Mouse (Mus musculus): ENCODE measurements at regions not wholly inside any gene's neighbourhood (a gene's known extent, or its start where the extent isn't known, plus 50 kb on each side); places are given as distances from the start of the nearest gene placed in this dataset.
"Not testable (repeated sequence)": the region's sequence is repeated elsewhere in the genome, so short reads cannot be mapped to it uniquely, and the experiment has no call there.

DNA sequence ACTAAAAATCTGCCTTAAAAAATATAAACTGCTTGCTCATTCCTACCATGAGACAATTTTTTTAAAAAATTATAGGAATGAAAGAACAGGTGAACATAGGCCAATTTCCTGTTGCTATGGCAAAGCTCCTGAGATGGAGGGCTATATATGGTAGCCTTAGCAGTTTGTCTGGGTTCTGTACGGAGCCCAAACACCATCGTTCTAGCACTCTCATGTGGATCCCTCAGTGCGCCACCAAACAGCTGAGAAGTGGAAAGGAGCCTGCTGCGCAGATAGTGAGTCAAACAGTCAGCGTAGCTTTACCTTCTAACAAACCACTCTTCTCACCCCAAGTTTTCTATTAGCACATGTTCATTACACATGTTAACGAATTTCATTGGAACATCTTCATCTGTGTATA, 168.9 kb upstream of the Plcz1 start:
- no peaks in the 10 kb centered on the region for H3K4me1 ChIP-seq (ENCODE audit: control insufficient read depth, insufficient read depth, low read length)
- ATAC-seq (ENCODE audit: low read depth) (no peak), DNase-seq (ENCODE audit: low spot score) (no peak)
- H3K4me3 ChIP-seq (ENCODE audit: low read depth, low read length) = no peak overlapping the region
- no peaks in the 10 kb centered on the region for H3K9me3 ChIP-seq (ENCODE audit: control insufficient read depth, low read length)
- H3K9ac ChIP-seq (ENCODE audit: low read depth, low read length) = no peak overlapping the region
- H3K4me2 ChIP-seq (ENCODE audit: low read depth, low read length) = no peak overlapping the region
- no peaks in the 10 kb centered on the region for H3K36me3 ChIP-seq (ENCODE audit: control insufficient read depth, insufficient read depth, low read length)
- no peaks in the 10 kb centered on the region for H3K27me3 ChIP-seq (replicated peaks; ENCODE audit: control insufficient read depth, insufficient read depth, low read length)
- H3K27ac ChIP-seq (replicated peaks; ENCODE audit: low read depth, low read length) = no peak overlapping the region
- WGBS = 93% methylated on average over 6 of the region's 6 CpGs

DNA sequence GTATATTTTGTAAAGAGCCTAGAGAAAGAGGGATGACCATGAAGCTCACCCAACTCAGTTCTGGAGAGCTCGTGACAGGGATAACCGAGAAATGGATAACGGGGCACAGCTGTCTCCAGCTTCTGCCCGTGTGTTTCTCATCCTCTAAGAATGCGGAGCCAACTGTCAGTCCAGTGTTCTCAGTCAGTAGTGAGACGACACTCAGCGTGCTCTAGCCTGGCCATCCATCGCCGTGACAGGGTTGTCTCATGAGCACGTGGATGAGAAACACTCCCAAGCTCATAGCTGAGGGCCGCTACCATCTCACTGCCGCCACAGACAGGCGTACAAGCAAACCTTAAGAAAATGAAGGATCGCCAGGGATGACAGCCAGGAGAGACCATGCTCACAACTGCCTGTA, 167.8 kb upstream of the Plcz1 start:
- no peak for ATAC-seq (ENCODE audit: low read depth)
- Histone ChIP-seq H3K27me3 (replicated peaks; ENCODE audit: control insufficient read depth, insufficient read depth, low read length) (no peaks in the 10 kb centered on the region), H3K4me2 (ENCODE audit: low read depth, low read length) (no peak overlapping the region), H3K36me3 (ENCODE audit: control insufficient read depth, insufficient read depth, low read length) (no peaks in the 10 kb centered on the region), H3K4me3 (ENCODE audit: low read depth, low read length) (no peak overlapping the region), H3K9me3 (ENCODE audit: control insufficient read depth, low read length) (no peaks in the 10 kb centered on the region), H3K9ac (ENCODE audit: low read depth, low read length) (no peak overlapping the region), H3K4me1 (ENCODE audit: control insufficient read depth, insufficient read depth, low read length) (no peaks in the 10 kb centered on the region), H3K27ac (replicated peaks; ENCODE audit: low read depth, low read length) (no peak overlapping the region)
- no peak for DNase-seq (ENCODE audit: low spot score)
- WGBS = 58% methylated on average over 14 of the region's 14 CpGs

DNA sequence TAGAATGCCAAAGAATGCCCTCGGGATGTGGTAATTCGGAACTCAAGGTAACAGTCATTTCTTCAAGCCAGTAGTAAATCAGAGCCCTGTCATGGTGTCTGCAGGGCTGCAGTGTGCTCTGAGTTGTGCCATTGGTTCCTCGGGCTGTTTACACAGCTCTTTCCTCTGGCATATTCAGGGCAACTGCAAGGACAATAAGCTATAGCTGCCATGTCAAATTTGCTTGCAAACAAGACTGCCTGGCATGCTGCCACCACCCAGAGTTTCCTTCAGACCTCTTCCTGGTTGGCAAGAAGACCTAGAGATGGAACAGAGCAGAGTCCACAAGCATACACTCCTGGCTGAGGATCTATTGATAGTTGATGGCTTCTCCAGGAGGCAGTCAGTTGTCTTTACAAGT, 167.1 kb upstream of the Plcz1 start:
- WGBS = 67% methylated on average over 3 of the region's 3 CpGs
- peak; percentile 63 for DNase-seq (ENCODE audit: low spot score)
- Histone ChIP-seq H3K36me3 (ENCODE audit: control insufficient read depth, insufficient read depth, low read length) (no peaks in the 10 kb centered on the region), H3K27me3 (replicated peaks; ENCODE audit: control insufficient read depth, insufficient read depth, low read length) (no peaks in the 10 kb centered on the region), H3K4me3 (ENCODE audit: low read depth, low read length) (no peak overlapping the region), H3K27ac (replicated peaks; ENCODE audit: low read depth, low read length) (no peak overlapping the region), H3K4me2 (ENCODE audit: low read depth, low read length) (no peak overlapping the region), H3K9ac (ENCODE audit: low read depth, low read length) (no peak overlapping the region), H3K4me1 (ENCODE audit: control insufficient read depth, insufficient read depth, low read length) (no peaks in the 10 kb centered on the region), H3K9me3 (ENCODE audit: control insufficient read depth, low read length) (no peaks in the 10 kb centered on the region)
- ATAC-seq (ENCODE audit: low read depth) = no peak; the same call in 1 of the 2 replicates

DNA sequence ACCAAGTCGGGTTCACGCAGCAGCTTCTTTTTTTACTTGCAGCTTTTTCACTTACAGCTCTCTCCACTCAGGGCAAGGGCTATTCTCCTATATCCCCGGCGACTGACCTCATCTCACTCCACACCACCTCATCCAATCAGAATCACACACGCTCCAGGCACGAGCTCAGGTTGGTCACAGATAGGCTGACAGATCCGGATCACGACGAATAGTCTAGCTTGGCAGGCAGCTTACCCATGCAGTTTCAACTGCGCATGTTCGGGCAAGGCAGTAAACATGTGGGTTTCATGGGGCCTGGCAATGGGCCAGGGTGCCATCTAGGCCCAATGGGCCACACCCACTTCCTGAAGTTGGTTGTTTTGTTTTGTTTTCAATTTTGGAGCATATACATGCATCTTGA, 165.4 kb upstream of the Plcz1 start:
- H3K4me1 ChIP-seq (ENCODE audit: control insufficient read depth, insufficient read depth, low read length); H3K4me3 ChIP-seq (ENCODE audit: low read depth, low read length); H3K9me3 ChIP-seq (ENCODE audit: control insufficient read depth, low read length); H3K9ac ChIP-seq (ENCODE audit: low read depth, low read length); ATAC-seq (ENCODE audit: low read depth); H3K4me2 ChIP-seq (ENCODE audit: low read depth, low read length); H3K36me3 ChIP-seq (ENCODE audit: control insufficient read depth, insufficient read depth, low read length); H3K27ac ChIP-seq (replicated peaks; ENCODE audit: low read depth, low read length); H3K27me3 ChIP-seq (replicated peaks; ENCODE audit: control insufficient read depth, insufficient read depth, low read length); DNase-seq (ENCODE audit: low spot score): not testable (repeated sequence)
- 86% methylated on average over 11 of the region's 11 CpGs for WGBS

DNA sequence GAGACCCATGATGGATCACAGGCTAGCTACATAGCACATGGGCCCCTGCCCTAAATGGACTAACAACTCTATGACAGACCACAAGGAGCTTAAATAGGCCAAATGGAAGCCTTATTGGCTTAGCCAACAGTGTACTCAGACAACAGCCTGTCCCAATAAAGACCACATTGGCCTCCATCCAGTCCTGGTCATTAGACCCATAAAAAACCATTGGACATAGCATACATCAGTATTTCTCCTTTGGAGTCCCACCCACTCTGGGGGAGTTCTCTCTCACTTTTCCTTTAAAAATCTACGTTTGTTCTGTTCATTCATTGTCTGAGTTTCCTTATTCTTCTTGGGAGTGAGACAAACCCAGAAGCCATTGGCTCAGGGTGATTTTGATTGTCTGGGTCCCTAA, 160.1 kb upstream of the Plcz1 start:
- H3K4me2 ChIP-seq (ENCODE audit: low read depth, low read length) = no peak overlapping the region
- no peak overlapping the region for H3K4me3 ChIP-seq (ENCODE audit: low read depth, low read length)
- no peaks in the 10 kb centered on the region for H3K9me3 ChIP-seq (ENCODE audit: control insufficient read depth, low read length)
- no peak overlapping the region for H3K9ac ChIP-seq (ENCODE audit: low read depth, low read length)
- ATAC-seq (ENCODE audit: low read depth) (no peak), DNase-seq (ENCODE audit: low spot score) (no peak)
- no peaks in the 10 kb centered on the region for H3K36me3 ChIP-seq (ENCODE audit: control insufficient read depth, insufficient read depth, low read length)
- H3K27ac ChIP-seq (replicated peaks; ENCODE audit: low read depth, low read length) = no peak overlapping the region
- H3K4me1 ChIP-seq (ENCODE audit: control insufficient read depth, insufficient read depth, low read length) = no peaks in the 10 kb centered on the region
- WGBS = 82% methylated on average over 1 of the region's 1 CpGs
- no peaks in the 10 kb centered on the region for H3K27me3 ChIP-seq (replicated peaks; ENCODE audit: control insufficient read depth, insufficient read depth, low read length)

DNA sequence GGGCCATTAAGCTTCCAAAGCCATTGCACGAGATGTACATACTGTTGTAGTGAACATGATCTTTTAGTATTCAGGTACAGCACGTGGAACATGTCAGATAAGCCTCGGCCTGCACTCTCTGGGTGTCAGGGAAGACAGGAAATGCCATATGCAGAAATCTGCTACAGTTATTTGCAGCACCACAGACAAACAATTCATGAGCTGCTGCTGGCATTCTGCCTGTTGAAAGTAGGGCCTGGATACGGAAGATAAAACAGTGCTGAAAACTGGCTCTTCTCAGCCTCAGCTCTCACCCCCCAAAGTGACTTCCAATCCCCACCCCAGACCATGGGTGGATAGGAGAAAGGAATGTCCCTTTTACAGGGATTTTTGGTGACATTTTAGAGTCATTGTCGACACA, 159.1 kb upstream of the Plcz1 start:
- no peaks in the 10 kb centered on the region for H3K9me3 ChIP-seq (ENCODE audit: control insufficient read depth, low read length)
- H3K4me3 ChIP-seq (ENCODE audit: low read depth, low read length) = no peak overlapping the region
- WGBS = 69% methylated on average over 5 of the region's 5 CpGs
- no peak for DNase-seq (ENCODE audit: low spot score)
- no peaks in the 10 kb centered on the region for H3K27me3 ChIP-seq (replicated peaks; ENCODE audit: control insufficient read depth, insufficient read depth, low read length)
- H3K27ac ChIP-seq (replicated peaks; ENCODE audit: low read depth, low read length) = no peak overlapping the region
- no peaks in the 10 kb centered on the region for H3K4me1 ChIP-seq (ENCODE audit: control insufficient read depth, insufficient read depth, low read length)
- ATAC-seq (ENCODE audit: low read depth) = no peak
- no peaks in the 10 kb centered on the region for H3K36me3 ChIP-seq (ENCODE audit: control insufficient read depth, insufficient read depth, low read length)
- H3K4me2 ChIP-seq (ENCODE audit: low read depth, low read length) = no peak overlapping the region
- H3K9ac ChIP-seq (ENCODE audit: low read depth, low read length) = no peak overlapping the region

DNA sequence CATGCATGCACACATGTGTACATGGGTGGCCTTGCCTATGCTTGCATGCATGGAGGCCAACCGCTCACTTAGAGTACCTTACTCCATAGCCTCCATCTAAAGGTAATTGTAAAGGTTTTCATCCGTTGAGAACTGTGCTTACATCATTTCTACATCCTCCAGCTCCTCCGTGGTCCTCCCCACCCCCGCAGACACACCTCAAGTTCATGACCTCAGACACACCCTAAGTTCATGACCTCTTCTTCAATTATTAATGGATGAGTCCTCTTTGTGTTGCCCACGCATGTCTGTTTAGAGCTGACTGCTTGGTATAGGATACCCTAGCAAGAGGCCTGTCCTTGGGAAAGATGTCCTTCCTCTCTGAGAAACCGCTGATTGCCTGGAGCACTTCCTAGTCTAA, 156.8 kb upstream of the Plcz1 start:
- no peaks in the 10 kb centered on the region for H3K36me3 ChIP-seq (ENCODE audit: control insufficient read depth, insufficient read depth, low read length)
- H3K9ac ChIP-seq (ENCODE audit: low read depth, low read length) = no peak overlapping the region
- WGBS = 86% methylated on average over 6 of the region's 6 CpGs
- no peak for ATAC-seq (ENCODE audit: low read depth)
- H3K4me2 ChIP-seq (ENCODE audit: low read depth, low read length) = no peak overlapping the region
- no peaks in the 10 kb centered on the region for H3K9me3 ChIP-seq (ENCODE audit: control insufficient read depth, low read length)
- DNase-seq (ENCODE audit: low spot score) = no peak
- H3K27ac ChIP-seq (replicated peaks; ENCODE audit: low read depth, low read length) = no peak overlapping the region
- H3K4me3 ChIP-seq (ENCODE audit: low read depth, low read length) = no peak overlapping the region
- H3K4me1 ChIP-seq (ENCODE audit: control insufficient read depth, insufficient read depth, low read length) = peaks cover 8% of the 10 kb centered on the region
- no peaks in the 10 kb centered on the region for H3K27me3 ChIP-seq (replicated peaks; ENCODE audit: control insufficient read depth, insufficient read depth, low read length)

DNA sequence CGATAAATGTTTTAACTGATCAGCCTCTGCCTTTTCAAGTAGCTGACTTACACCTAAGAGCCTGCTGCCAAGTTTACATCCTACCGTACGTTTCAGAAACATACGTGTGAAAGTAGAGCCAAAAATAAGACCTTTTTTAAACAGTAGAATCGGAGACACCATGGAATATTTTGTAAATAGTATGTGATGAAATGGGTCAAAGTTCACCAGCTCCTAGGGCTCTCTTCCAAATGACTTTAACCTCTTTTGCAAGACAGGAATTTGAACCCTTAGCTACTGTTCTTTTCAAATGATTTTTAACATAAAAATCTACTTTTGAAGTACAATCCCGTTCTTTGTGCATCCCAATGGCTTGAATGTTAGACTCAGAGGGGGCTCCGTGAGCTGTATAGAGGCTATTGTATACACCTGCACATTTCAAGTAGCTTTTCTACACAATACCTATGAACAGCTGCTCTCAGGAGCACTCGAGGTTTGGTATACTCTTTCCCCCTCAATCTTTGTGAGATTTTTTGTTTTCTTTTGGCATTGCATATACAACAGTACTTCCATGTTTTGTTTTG, 155.9 kb upstream of the Plcz1 start:
- 70% methylated on average over 8 of the region's 8 CpGs for WGBS

DNA sequence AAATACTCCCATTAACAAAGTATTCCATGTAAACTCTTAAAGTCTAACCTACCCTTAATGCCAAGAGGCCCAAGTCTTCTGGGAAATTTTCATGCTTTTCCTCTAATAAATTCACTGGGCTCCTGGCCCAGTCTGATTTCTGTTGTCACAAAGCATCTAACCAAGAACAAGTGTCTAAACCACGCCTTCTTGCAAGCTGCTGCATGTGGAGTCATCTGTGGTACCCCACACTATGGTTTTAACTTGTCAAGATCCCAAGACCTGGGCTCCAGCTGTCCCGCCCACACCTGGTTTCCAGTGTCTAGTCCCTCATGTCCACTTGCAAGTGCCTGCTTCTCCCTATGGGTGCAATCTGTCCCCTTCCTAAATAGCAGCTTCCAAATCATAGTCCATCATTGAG, 153.0 kb upstream of the Plcz1 start:
- no peak overlapping the region for H3K4me2 ChIP-seq (ENCODE audit: low read depth, low read length)
- WGBS = 78% methylated on average over 2 of the region's 2 CpGs
- H3K27me3 ChIP-seq (replicated peaks; ENCODE audit: control insufficient read depth, insufficient read depth, low read length) = no peaks in the 10 kb centered on the region
- H3K4me3 ChIP-seq (ENCODE audit: low read depth, low read length) = no peak overlapping the region
- H3K36me3 ChIP-seq (ENCODE audit: control insufficient read depth, insufficient read depth, low read length) = no peaks in the 10 kb centered on the region
- H3K27ac ChIP-seq (replicated peaks; ENCODE audit: low read depth, low read length) = no peak overlapping the region
- H3K9ac ChIP-seq (ENCODE audit: low read depth, low read length) = no peak overlapping the region
- peaks cover 10% of the 10 kb centered on the region for H3K4me1 ChIP-seq (ENCODE audit: control insufficient read depth, insufficient read depth, low read length)
- H3K9me3 ChIP-seq (ENCODE audit: control insufficient read depth, low read length) = no peaks in the 10 kb centered on the region
- DNase-seq (ENCODE audit: low spot score) (no peak), ATAC-seq (ENCODE audit: low read depth) (no peak)

More for the DNA sequence above, 155.9 kb upstream of the Plcz1 start:
- H3K4me3 ChIP-seq (ENCODE audit: low read depth, low read length) = no peak overlapping the region
- no peaks in the 10 kb centered on the region for H3K27me3 ChIP-seq (replicated peaks; ENCODE audit: control insufficient read depth, insufficient read depth, low read length)
- H3K27ac ChIP-seq (replicated peaks; ENCODE audit: low read depth, low read length) = no peak overlapping the region
- H3K9me3 ChIP-seq (ENCODE audit: control insufficient read depth, low read length) = no peaks in the 10 kb centered on the region
- H3K4me2 ChIP-seq (ENCODE audit: low read depth, low read length) = no peak overlapping the region
- ATAC-seq (ENCODE audit: low read depth) = no peak
- no peak for DNase-seq (ENCODE audit: low spot score)
- H3K4me1 ChIP-seq (ENCODE audit: control insufficient read depth, insufficient read depth, low read length) = peaks cover 10% of the 10 kb centered on the region
- no peak overlapping the region for H3K9ac ChIP-seq (ENCODE audit: low read depth, low read length)
- no peaks in the 10 kb centered on the region for H3K36me3 ChIP-seq (ENCODE audit: control insufficient read depth, insufficient read depth, low read length)
